Comparison of ENCODE assay signal across 9 mouse cellular contexts in the genomic region with DNA sequence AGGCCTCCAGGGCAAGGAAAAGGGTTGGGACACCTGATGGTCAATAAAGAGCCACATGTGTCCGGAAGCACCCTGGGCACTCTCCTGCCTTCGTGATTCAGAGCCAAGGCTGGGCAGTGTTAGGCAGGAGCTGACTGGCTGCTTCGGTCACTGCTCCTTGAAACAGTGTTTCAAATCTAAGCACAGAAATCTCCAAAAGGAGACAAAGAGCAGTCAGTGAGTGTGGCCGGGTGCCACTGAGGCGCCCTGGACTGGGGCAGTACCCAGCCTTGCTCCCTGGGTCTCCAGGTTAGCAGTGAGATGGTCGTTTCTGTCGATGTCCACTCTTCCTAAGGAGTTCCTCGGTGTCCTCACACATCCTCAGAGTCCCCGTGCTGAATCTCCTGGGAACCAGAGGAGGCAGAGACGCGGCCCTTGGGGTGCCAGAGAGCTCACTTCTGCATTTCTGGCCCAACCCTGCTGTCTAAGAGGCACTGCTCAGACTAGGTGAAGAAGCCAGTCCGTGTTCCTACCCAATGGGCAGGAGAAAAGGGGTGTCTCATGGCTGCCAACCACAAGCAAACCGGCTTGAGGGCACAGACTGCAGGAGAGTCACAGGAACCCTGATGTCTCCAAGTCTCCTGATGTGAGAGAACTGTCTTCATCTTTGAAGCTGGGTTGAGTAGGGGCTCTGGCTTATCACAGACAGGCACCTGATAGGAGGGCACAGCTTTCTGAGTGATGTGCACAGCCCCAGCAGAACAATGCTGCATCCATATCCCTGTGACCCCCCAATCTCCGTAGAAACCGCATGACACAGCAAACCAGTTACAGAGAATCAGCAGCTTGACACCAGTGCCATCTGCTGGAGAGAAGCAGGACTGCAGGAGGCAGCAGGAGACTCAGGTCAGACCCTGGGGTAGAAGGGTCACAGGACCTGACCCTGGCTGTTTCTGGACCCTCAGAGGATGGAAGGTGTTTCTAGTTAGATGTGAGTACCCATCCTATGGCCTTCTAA. TPM values are rescaled to one million over a fixed set of nuclear protein-coding genes. Genes with fewer than 3 reads are reported as not detected.
DNase-seq lines count a peak whose midpoint lies in the region; ATAC-seq and TF ChIP-seq lines count a peak whose summit lies in the region.
"Had no signal": no experiment of that assay in that cellular context is flagged by ENCODE, and none has a peak within 500 bp of the region (broad histone marks: within the 10 kb centered on the region; RNA-seq: fewer than 3 reads in every experiment).

No protein-coding gene starts in this region.

- H3K27ac ChIP-seq in bone marrow macrophage, adult 2 months (ENCODE audit: insufficient read depth, low read depth, low read length) = no peak overlapping the region
- H3K27ac ChIP-seq in embryonic fibroblast, embryonic 13.5 days (ENCODE audit: insufficient read depth, low read length) = no peak overlapping the region
- no peak overlapping the region for H3K27ac ChIP-seq in heart, embryonic 16.5 days (ENCODE audit: low read length)
- H3K27ac ChIP-seq in lung, embryonic 14.5 days (ENCODE audit: low read depth) = no peak overlapping the region
- H3K27ac ChIP-seq in olfactory bulb, adult 2 months (ENCODE audit: insufficient read depth, low read depth, low read length) = no peak overlapping the region
- H3K27ac ChIP-seq: heart, embryonic 15.5 days had no signal

- H3K4me2 ChIP-seq in heart, embryonic 16.5 days (ENCODE audit: low read depth, low read length) = no peak overlapping the region
- no peak overlapping the region for H3K4me2 ChIP-seq in lung, embryonic 14.5 days
- H3K4me2 ChIP-seq: heart, embryonic 15.5 days had no signal

- 69% methylated on average over 15 of the region's 15 CpGs for WGBS in heart, embryonic 16.5 days
- WGBS in lung, embryonic 14.5 days = 67% methylated on average over 15 of the region's 15 CpGs
- WGBS in olfactory bulb, adult 2 months = 54% methylated on average over 15 of the region's 15 CpGs

- no peaks in the 10 kb centered on the region for H3K27me3 ChIP-seq in E14TG2a.4 (ENCODE audit: insufficient read depth, low read length)
- no peaks in the 10 kb centered on the region for H3K27me3 ChIP-seq in heart, embryonic 16.5 days (ENCODE audit: control insufficient read depth, insufficient read depth, low read length)
- H3K27me3 ChIP-seq in lung, embryonic 14.5 days (ENCODE audit: insufficient read depth, low read length) = no peaks in the 10 kb centered on the region
- H3K27me3 ChIP-seq: heart, embryonic 15.5 days had no signal

- ATAC-seq in heart, embryonic 16.5 days (replicated peaks; ENCODE audit: extremely low read depth, insufficient read depth, low FRiP score) = 0 out of 2 replicates have a peak, but pooled peaks have one; percentile 15
- peak; percentile 36; the same call in 1 of the 2 replicates for ATAC-seq in lung, embryonic 14.5 days (ENCODE audit: insufficient read depth)

- DNase-seq in kidney, postnatal 4 days = peak; percentile 83 to 84
- DNase-seq in lung, embryonic 14.5 days = peak; percentile 87
- peak; percentile 82 for DNase-seq in thymus, postnatal 0 days (ENCODE audit: low spot score)

- H3K4me3 ChIP-seq in E14TG2a.4 (replicated peaks; ENCODE audit: low read length) = no peak overlapping the region
- H3K4me3 ChIP-seq in bone marrow macrophage, adult 2 months (ENCODE audit: insufficient read depth, low read length) = no peak overlapping the region
- no peak overlapping the region for H3K4me3 ChIP-seq in embryonic fibroblast, embryonic 13.5 days (ENCODE audit: insufficient read depth, low read length)
- no peak overlapping the region for H3K4me3 ChIP-seq in heart, embryonic 16.5 days (ENCODE audit: low read length)
- no peak overlapping the region for H3K4me3 ChIP-seq in lung, embryonic 14.5 days (ENCODE audit: low read depth, low read length)
- no peak overlapping the region for H3K4me3 ChIP-seq in olfactory bulb, adult 2 months (ENCODE audit: insufficient read depth, low read depth, low read length)
- H3K4me3 ChIP-seq: heart, embryonic 15.5 days had no signal

- H3K9ac ChIP-seq in heart, embryonic 16.5 days (ENCODE audit: low read length) = no peak overlapping the region
- no peak overlapping the region for H3K9ac ChIP-seq in lung, embryonic 14.5 days
- H3K9ac ChIP-seq: heart, embryonic 15.5 days had no signal

- TF ChIP-seq CTCF in E14TG2a.4 (conservative IDR thresholded peaks at IDR 0.05; ENCODE audit: low read length) = peak; percentile 99
- TF ChIP-seq CTCF in bone marrow macrophage, adult 2 months (IDR thresholded peaks at IDR 0.05; ENCODE audit: low read depth, low read length) = peak; percentile 92
- TF ChIP-seq CTCF in embryonic fibroblast, embryonic 13.5 days (IDR thresholded peaks at IDR 0.05; ENCODE audit: borderline replicate concordance, insufficient read depth, low read length) = peak; percentile 97
- peak; percentile 100 for TF ChIP-seq CTCF in lung, embryonic 14.5 days (IDR thresholded peaks at IDR 0.05; ENCODE audit: low read depth)
- TF ChIP-seq CTCF in olfactory bulb, adult 2 months (IDR thresholded peaks at IDR 0.05; ENCODE audit: insufficient read depth, low read depth, low read length) = peak; percentile 89

- TF ChIP-seq POLR2A in bone marrow macrophage, adult 2 months (IDR thresholded peaks at IDR 0.05; ENCODE audit: borderline replicate concordance, low read depth, low read length) = no peak
- TF ChIP-seq POLR2A in embryonic fibroblast, embryonic 13.5 days (IDR thresholded peaks at IDR 0.05; ENCODE audit: low read depth, low read length) = no peak
- TF ChIP-seq POLR2A in olfactory bulb, adult 2 months (IDR thresholded peaks at IDR 0.05; ENCODE audit: insufficient read depth, low read depth, low read length) = no peak

- no peaks in the 10 kb centered on the region for H3K36me3 ChIP-seq in E14TG2a.4 (ENCODE audit: insufficient read depth, low read length)
- H3K36me3 ChIP-seq in heart, embryonic 16.5 days (ENCODE audit: control insufficient read depth, insufficient read depth) = peaks cover 7% of the 10 kb centered on the region; the same call in 1 of the 2 replicates
- H3K36me3 ChIP-seq in lung, embryonic 14.5 days (ENCODE audit: insufficient read depth) = no peaks in the 10 kb centered on the region; the same call in 1 of the 2 replicates
- H3K36me3 ChIP-seq: heart, embryonic 15.5 days had no signal

- 0 out of 2 replicates have a peak, but pooled peaks cover 8% of the 10 kb centered on the region for H3K9me3 ChIP-seq in E14TG2a.4 (ENCODE audit: low read length)
- H3K9me3 ChIP-seq in heart, embryonic 16.5 days (replicated peaks; ENCODE audit: control insufficient read depth, low read length) = no peaks in the 10 kb centered on the region
- H3K9me3 ChIP-seq in lung, embryonic 14.5 days (ENCODE audit: low read depth, low read length) = no peaks in the 10 kb centered on the region
- H3K9me3 ChIP-seq: heart, embryonic 15.5 days had no signal

- H3K4me1 ChIP-seq in E14TG2a.4 (replicated peaks; ENCODE audit: low read depth, low read length) = peaks cover 46% of the 10 kb centered on the region
- peaks cover 3% of the 10 kb centered on the region; the same call in 1 of the 2 replicates for H3K4me1 ChIP-seq in bone marrow macrophage, adult 2 months (ENCODE audit: control insufficient read depth, insufficient read depth, low read length)
- no peaks in the 10 kb centered on the region for H3K4me1 ChIP-seq in embryonic fibroblast, embryonic 13.5 days (ENCODE audit: control insufficient read depth, insufficient read depth, low read length)
- H3K4me1 ChIP-seq in heart, embryonic 16.5 days (ENCODE audit: control insufficient read depth, insufficient read depth, low read length) = no peaks in the 10 kb centered on the region
- no peaks in the 10 kb centered on the region for H3K4me1 ChIP-seq in lung, embryonic 14.5 days (ENCODE audit: insufficient read depth)
- peaks cover 20% of the 10 kb centered on the region for H3K4me1 ChIP-seq in olfactory bulb, adult 2 months (ENCODE audit: control insufficient read depth, insufficient read depth, low read length)
- H3K4me1 ChIP-seq: heart, embryonic 15.5 days had no signal

RNA-seq across cellular contexts. Expression of gene Pomgnt2, which starts 12.1 kb away (rescaled TPM):
- 1.8 and 2.5 TPM in 2 replicates for polyA plus RNA-seq in bone marrow macrophage, adult 2 months (2012; ENCODE audit: insufficient read depth, insufficient read length, missing spikeins)
- 6.2 and 7.6 TPM in 2 replicates for polyA plus RNA-seq in embryonic fibroblast, embryonic 13.5 days (2011; ENCODE audit: insufficient read length, low read depth, missing spikeins)
- polyA plus RNA-seq in heart, embryonic 16.5 days (2015; fragmentation: Nextera tagmentation; extraction: Ambion mirVana) = 12.5 and 13.0 TPM in 2 replicates
- polyA plus RNA-seq in lung, embryonic 14.5 days (2014; fragmentation: Nextera tagmentation; extraction: Ambion mirVana) = 9.9 and 10.5 TPM in 2 replicates
- not detected in 2 replicates for polyA plus RNA-seq in olfactory bulb, adult 2 months (2012; ENCODE audit: insufficient read depth, insufficient read length, low replicate concordance, missing spikeins)
- polyA plus RNA-seq in thymus, postnatal 0 days (2015; fragmentation: Nextera tagmentation; extraction: Ambion mirVana) = 5.8 and 6.2 TPM in 2 replicates

RNA-seq across cellular contexts. Expression of gene Fam198a, which starts 34.0 kb away (rescaled TPM):
- polyA plus RNA-seq in bone marrow macrophage, adult 2 months (2012; ENCODE audit: insufficient read depth, insufficient read length, missing spikeins) = not detected in 2 replicates
- polyA plus RNA-seq in embryonic fibroblast, embryonic 13.5 days (2011; ENCODE audit: insufficient read length, low read depth, missing spikeins) = 0.98 TPM in 1 of 2 replicates, not detected in the other
- 1.6 and 1.8 TPM in 2 replicates for polyA plus RNA-seq in heart, embryonic 16.5 days (2015; fragmentation: Nextera tagmentation; extraction: Ambion mirVana)
- polyA plus RNA-seq in lung, embryonic 14.5 days (2014; fragmentation: Nextera tagmentation; extraction: Ambion mirVana) = 1.7 and 2.2 TPM in 2 replicates
- polyA plus RNA-seq in olfactory bulb, adult 2 months (2012; ENCODE audit: insufficient read depth, insufficient read length, low replicate concordance, missing spikeins) = not detected in 2 replicates
- 0.31 and 0.57 TPM in 2 replicates for polyA plus RNA-seq in thymus, postnatal 0 days (2015; fragmentation: Nextera tagmentation; extraction: Ambion mirVana)
